Mouse (Mus musculus) erythroblast, embryonic 14.5 days (primary cell): ENCODE data around the gene Gm44973. TPM values are rescaled to one million over a fixed set of nuclear protein-coding genes. Genes with fewer than 3 reads are reported as not detected.
"Not testable (repeated sequence)": the region's sequence is repeated elsewhere in the genome, so short reads cannot be mapped to it uniquely, and the experiment has no call there.

Source experiments
- H3K27me3 ChIP-seq: 2 replicates; pipeline ENCODE4 v1.6.1; 2012; ENCODE audit warnings: inconsistent platforms; ENCODE audit not compliant: control insufficient read depth
- H3K36me3 ChIP-seq: 2 replicates; pipeline ENCODE4 v1.6.1; 2012; ENCODE audit warnings: mild to moderate bottlenecking, inconsistent platforms; ENCODE audit not compliant: control insufficient read depth
- H3K4me1 ChIP-seq: 2 replicates; pipeline ENCODE4 v1.6.1; 2012; ENCODE audit warnings: inconsistent platforms; ENCODE audit not compliant: control insufficient read depth
- H3K4me3 ChIP-seq: replicated peaks from 2 replicates; pipeline ENCODE3; 2012; ENCODE audit warnings: moderate library complexity, mild to moderate bottlenecking, inconsistent platforms
- H3K9me3 ChIP-seq: 2 replicates; pipeline ENCODE4 v1.6.1; 2012; ENCODE audit warnings: low read length, inconsistent platforms, mixed read lengths; ENCODE audit not compliant: control insufficient read depth
- GATA1 ChIP-seq: IDR thresholded peaks from 2 replicates; pipeline ENCODE4 v1.6.1; 2012; ENCODE audit warnings: low read length, inconsistent platforms, mixed read lengths
- TAL1 ChIP-seq: IDR thresholded peaks from 3 replicates; pipeline ENCODE4 v1.6.1; 2012; ENCODE audit warnings: low read length, inconsistent platforms, mixed read lengths
- polyA plus RNA-seq: library from polyadenylated mRNA; stranded (reverse); fragments of >175 nt; gene quantifications from 2 replicates; pipeline ENCODE4 v1.2.3, GENCODE M21; 2012

Gene Gm44973
- polyA plus RNA-seq, 1 experiment, result not detected

- TF ChIP-seq GATA1 (no peak), TAL1 (no peak)
- Histone ChIP-seq H3K27me3 (peaks cover 46% of the 10 kb centered on the region), H3K9me3 (peaks cover 18% of the 10 kb centered on the region), H3K4me3 (no peak overlapping the region), H3K36me3 (peaks cover 5% of the 10 kb centered on the region; the same call in 1 of the 2 replicates), H3K4me1 (no peaks in the 10 kb centered on the region)
These were observed 21.1 kb upstream of the Gm44973 start for GRCm38 (mm10) chr7:4993999-4994788.

DNA sequence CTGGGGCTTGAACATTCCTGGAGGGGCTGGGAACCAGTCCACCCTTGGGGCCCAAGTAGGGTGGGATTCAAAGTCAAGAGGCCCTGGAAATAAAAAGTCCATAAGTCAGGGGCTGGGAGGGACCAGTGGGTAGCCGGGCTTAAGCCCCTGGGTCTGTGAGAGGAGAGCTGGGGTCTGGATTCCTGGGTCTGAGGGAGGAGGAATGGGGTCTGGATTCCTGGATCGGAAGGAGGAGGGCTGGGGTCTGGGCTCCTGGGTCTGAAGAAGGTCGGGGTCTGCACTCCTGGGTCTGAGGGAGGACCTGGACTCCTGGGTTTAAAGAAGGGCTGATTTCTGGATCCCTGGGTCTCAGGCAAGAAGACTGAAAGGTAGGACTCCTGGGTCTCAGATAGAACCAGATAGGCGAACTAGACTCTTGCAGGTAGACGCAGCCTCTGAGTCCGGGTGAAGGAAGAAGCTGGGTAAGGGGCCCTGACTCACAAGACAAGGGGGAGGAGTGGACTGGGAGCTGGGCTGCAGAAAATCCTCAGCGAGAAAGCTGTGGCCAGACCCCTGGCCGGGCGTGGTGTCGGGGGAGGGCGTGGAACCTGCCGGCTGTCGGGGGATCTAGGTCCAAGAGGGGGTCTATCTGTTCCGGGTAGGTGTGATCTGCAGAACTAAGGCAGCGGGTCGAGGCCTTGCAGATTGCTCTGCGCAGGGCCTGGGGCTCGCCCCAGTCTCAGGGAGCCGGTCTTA, 19.9 kb upstream of the Gm44973 start:
- H3K36me3 ChIP-seq, result peaks cover 5% of the 10 kb centered on the region; the same call in 1 of the 2 replicates
- H3K27me3 ChIP-seq, result peaks cover 46% of the 10 kb centered on the region
- peaks cover 18% of the 10 kb centered on the region for H3K9me3 ChIP-seq
- H3K4me1 ChIP-seq, result no peaks in the 10 kb centered on the region
- H3K4me3 ChIP-seq, result peak overlapping the region; percentile 53
- TF ChIP-seq GATA1 (no peak), TAL1 (no peak)

- Histone ChIP-seq H3K4me1 (no peaks in the 10 kb centered on the region), H3K4me3 (peak within 1 kb of the TSS; percentile 53), H3K36me3 (peaks cover 5% of the 10 kb centered on the region; the same call in 1 of the 2 replicates), H3K27me3 (peaks cover 46% of the 10 kb centered on the region), H3K9me3 (peaks cover 18% of the 10 kb centered on the region)
- TF ChIP-seq TAL1 (no peak), GATA1 (no peak)
These were observed 19.0 kb upstream of the Gm44973 start, which contains the start of gene Zfp579 for GRCm38 (mm10) chr7:4996003-4996895. Gene Zfp579, minus strand, starts transcription at chr7:4996158.

DNA sequence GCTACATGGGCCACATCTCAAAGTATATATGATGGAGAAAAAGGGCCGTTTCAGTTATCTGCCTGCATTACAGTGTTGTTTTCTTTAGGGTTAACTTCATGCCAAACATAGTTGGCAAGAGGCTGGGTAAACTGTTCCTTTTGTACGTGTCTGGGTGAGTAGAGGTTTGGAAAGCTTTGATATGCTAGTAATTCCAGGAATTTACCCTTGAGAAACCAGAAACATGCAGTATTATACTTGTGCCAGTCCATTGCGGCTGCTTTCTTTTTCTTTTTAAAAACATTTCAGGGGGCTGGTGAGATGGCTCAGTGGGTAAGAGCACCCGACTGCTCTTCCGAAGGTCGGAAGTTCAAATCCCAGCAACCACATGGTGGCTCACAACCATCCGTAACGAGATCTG, 18.4 kb upstream of the Gm44973 start:
- no peak for TF ChIP-seq TAL1
- Histone ChIP-seq H3K4me3 (no peak overlapping the region), H3K27me3 (peaks cover 46% of the 10 kb centered on the region), H3K36me3 (peaks cover 5% of the 10 kb centered on the region; the same call in 1 of the 2 replicates), H3K9me3 (peaks cover 18% of the 10 kb centered on the region), H3K4me1 (no peaks in the 10 kb centered on the region)

- peaks cover 10% of the 10 kb centered on the region for H3K9me3 ChIP-seq
- no peaks in the 10 kb centered on the region for H3K36me3 ChIP-seq
- peaks cover 20% of the 10 kb centered on the region for H3K27me3 ChIP-seq
- TF ChIP-seq GATA1 (no peak), TAL1 (no peak)
- no peak overlapping the region for H3K4me3 ChIP-seq
- no peaks in the 10 kb centered on the region for H3K4me1 ChIP-seq
These were observed 15.4 kb upstream of the Gm44973 start for GRCm38 (mm10) chr7:4999876-5000275.

DNA sequence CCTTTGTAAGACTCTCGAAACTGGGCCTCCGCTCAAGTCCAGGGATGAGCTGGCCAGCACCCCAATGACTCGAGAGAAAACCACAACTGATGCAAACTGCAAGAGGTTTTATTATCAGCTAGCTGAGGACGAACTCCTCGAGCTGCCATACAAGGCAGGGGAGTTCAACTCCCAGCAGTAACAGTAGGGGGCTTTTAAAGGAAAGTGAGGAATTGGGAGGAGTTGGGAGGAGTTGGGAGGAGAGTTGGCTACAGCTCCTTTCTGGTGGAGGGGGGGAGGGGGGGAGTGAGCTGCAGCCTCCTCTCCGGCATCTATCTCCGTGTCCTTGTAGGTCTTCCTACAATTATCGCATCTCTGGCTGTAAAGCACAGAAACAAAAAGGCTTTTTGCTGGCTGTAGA, 12.4 kb upstream of the Gm44973 start:
- not testable (repeated sequence) for H3K27me3 ChIP-seq, H3K4me1 ChIP-seq, H3K4me3 ChIP-seq
- peaks cover 17% of the 10 kb centered on the region for H3K36me3 ChIP-seq
- peaks cover 10% of the 10 kb centered on the region for H3K9me3 ChIP-seq

DNA sequence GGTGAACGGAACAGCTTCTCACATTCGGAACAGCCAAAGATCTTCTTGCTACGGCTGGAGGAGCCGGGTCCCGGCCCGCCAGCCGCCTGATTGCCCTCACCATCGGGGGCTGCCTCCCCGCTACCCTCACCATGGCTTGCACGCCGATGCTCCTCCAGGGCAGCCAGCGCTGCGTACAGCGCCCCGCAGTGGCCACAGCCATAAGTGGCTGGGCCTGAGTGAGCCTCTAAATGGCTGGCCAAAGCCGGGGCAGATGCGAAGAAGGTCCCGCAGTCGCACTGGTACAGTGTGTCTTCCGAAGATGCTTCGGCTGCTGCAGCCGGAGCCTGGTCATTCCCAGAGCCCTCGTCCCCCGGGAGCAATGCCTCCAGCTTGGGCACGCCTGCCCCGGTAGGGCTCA, 7.1 kb upstream of the Gm44973 start:
- no peak overlapping the region for H3K4me3 ChIP-seq
- peaks cover 70% of the 10 kb centered on the region for H3K36me3 ChIP-seq
- H3K27me3 ChIP-seq, result no peaks in the 10 kb centered on the region
- TF ChIP-seq GATA1, result no peak
- TF ChIP-seq TAL1, result no peak
- peaks cover 11% of the 10 kb centered on the region for H3K4me1 ChIP-seq
- peaks cover 11% of the 10 kb centered on the region for H3K9me3 ChIP-seq

GRCm38 (mm10) chr7:5012681-5013513, 2.4 kb upstream of the Gm44973 start:
- TF ChIP-seq TAL1, result no peak
- no peak for TF ChIP-seq GATA1
- Histone ChIP-seq H3K4me1 (peaks cover 42% of the 10 kb centered on the region), H3K4me3 (peak overlapping the region; percentile 22), H3K36me3 (peaks cover 65% of the 10 kb centered on the region), H3K27me3 (no peaks in the 10 kb centered on the region), H3K9me3 (peaks cover 21% of the 10 kb centered on the region)
